Mouse (Mus musculus) heart, postnatal 0 days (tissue): ENCODE results near the gene Olfr156. TPM values are rescaled to one million over a fixed set of nuclear protein-coding genes. Genes with fewer than 3 reads are reported as not detected.
"Not testable (repeated sequence)": the region's sequence is repeated elsewhere in the genome, so short reads cannot be mapped to it uniquely, and the experiment has no call there.

Experiments used
- ATAC-seq: fragments of 200-750 bp; cut with Nextera tagmentation; 2 replicates; pipeline ENCODE4 v1.8.0; 2017; ENCODE audit warnings: low read depth, moderate number of reproducible peaks, moderate library complexity; ENCODE audit not compliant: insufficient read depth
- DNase-seq: peaks from one replicate; pipeline ENCODE4 v3.0.0-alpha.2; 2016; ENCODE audit warnings: low spot score
- H3K27ac ChIP-seq: fragments of 300-500 bp; sonication (generic); 2 replicates; pipeline ENCODE4 v1.5.1; 2014; ENCODE audit warnings: low read depth, mild to moderate bottlenecking
- H3K27me3 ChIP-seq: fragments of 300-500 bp; sonication (generic); 2 replicates; pipeline ENCODE4 v1.6.1; 2014; ENCODE audit warnings: low read length, mixed read lengths; ENCODE audit not compliant: control insufficient read depth, insufficient read depth
- H3K36me3 ChIP-seq: fragments of 300-500 bp; sonication (generic); replicated peaks from 2 replicates; pipeline ENCODE4 v1.6.1; 2014; ENCODE audit warnings: low read length, mixed read lengths; ENCODE audit not compliant: control insufficient read depth, insufficient read depth
- H3K4me1 ChIP-seq: fragments of 300-500 bp; sonication (generic); 2 replicates; pipeline ENCODE4 v1.6.1; 2014; ENCODE audit warnings: antibody characterized with exemption; ENCODE audit not compliant: control insufficient read depth, insufficient read depth
- H3K4me2 ChIP-seq: fragments of 300-500 bp; sonication (generic); 2 replicates; pipeline ENCODE4 v1.6.1; 2014; ENCODE audit warnings: low read depth, mild to moderate bottlenecking, low read length, moderate library complexity
- H3K4me3 ChIP-seq: fragments of 300-500 bp; sonication (generic); 2 replicates; pipeline ENCODE4 v1.5.1; 2014; ENCODE audit warnings: low read depth, low read length
- H3K9ac ChIP-seq: fragments of 300-500 bp; sonication (generic); replicated peaks from 2 replicates; pipeline ENCODE4 v1.6.1; 2014; ENCODE audit warnings: low read depth, low read length, mixed read lengths
- H3K9me3 ChIP-seq: fragments of 300-500 bp; sonication (generic); replicated peaks from 2 replicates; pipeline ENCODE4 v1.6.1; 2016; ENCODE audit warnings: low read length; ENCODE audit not compliant: control insufficient read depth
- CTCF ChIP-seq: IDR thresholded peaks from 2 replicates; pipeline ENCODE4 v1.5.1; 2016; ENCODE audit warnings: antibody characterized with exemption, control low read depth, low read depth
- EP300 ChIP-seq: IDR thresholded peaks from 2 replicates; pipeline ENCODE4 v1.6.1; 2016; ENCODE audit warnings: antibody characterized with exemption, low read depth
- WGBS: fragments of 180-500 bp; shearing (Covaris S2); extraction: QIAGEN DNeasy Blood & Tissue Kit; methylation state at CpG from one replicate; pipeline ENCODE4 v1.1.7; 2014; 5-methylcytosine and 5-hydroxymethylcytosine counted together
- polyA plus RNA-seq: library from polyadenylated mRNA; unstranded; fragments of >200 nt; fragmentation: Nextera tagmentation; extraction: Ambion mirVana; gene quantifications from 2 replicates; pipeline ENCODE4 v1.2.1, GENCODE M21; 2015
- total RNA-seq: library from RNA; depleted of rRNA; stranded (reverse); fragments of >200 nt; gene quantifications from 2 replicates; pipeline ENCODE4 v1.2.3, GENCODE M21; 2014; ENCODE audit warnings: low replicate concordance

Gene Olfr156
- total and polyA plus RNA-seq, 2 experiments from 2014 or later: not detected

- H3K9ac ChIP-seq: no peak overlapping the region
- no peak overlapping the region for H3K4me2 ChIP-seq
- no peak overlapping the region for H3K4me3 ChIP-seq
- H3K27ac ChIP-seq: no peak overlapping the region
- no peaks in the 10 kb centered on the region for H3K9me3 ChIP-seq
- TF ChIP-seq EP300 (no peak), CTCF (no peak)
- no peak for ATAC-seq
- H3K4me1 ChIP-seq: no peaks in the 10 kb centered on the region
- H3K27me3 ChIP-seq: no peaks in the 10 kb centered on the region
- H3K36me3 ChIP-seq: no peaks in the 10 kb centered on the region
- DNase-seq: no peak
- 60% methylated on average over 5 of the region's 5 CpGs for WGBS
Measured at GRCm38 (mm10) chr4:43832031-43832430, 8.3 kb upstream of the Olfr156 start.

- no peaks in the 10 kb centered on the region for H3K36me3 ChIP-seq
- 90% methylated on average over 4 of the region's 4 CpGs for WGBS
- no peak for ATAC-seq
Measured at GRCm38 (mm10) chr4:43828806-43829205, 5.1 kb upstream of the Olfr156 start.

DNA sequence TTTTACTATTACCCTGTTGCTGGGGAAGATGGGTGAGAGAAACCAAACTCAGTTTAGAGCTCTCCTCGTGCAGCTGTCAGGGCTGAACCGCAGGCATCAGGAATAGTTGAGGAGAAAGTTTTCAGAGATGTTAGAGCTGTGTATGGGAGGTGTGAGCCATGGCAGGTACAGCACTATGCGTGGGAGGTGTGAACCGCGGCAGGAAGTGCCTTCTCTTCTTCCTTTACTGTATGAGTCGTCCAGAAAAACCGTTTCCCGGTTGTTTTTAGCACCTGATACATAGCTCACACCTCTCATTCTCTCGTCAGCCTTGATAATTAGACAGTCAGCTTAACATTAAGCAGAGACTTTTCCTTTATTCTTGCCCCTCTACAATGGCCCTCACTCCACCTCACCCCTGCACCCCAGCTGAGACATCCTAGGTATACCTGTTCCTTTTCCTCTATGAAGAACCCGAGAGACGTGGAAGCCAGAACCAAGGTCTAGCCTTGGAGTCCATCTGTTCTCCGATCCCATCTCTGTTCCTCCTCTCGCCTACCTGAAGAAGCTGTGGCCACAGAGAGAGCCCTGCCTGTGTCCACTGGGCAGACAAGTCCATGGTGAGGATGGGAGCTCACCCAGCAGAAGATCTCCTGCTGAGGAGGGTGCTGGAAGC is 672 bp downstream of the Olfr156 start:
- Histone ChIP-seq H3K36me3 (no peaks in the 10 kb centered on the region), H3K4me3 (no peak overlapping the region), H3K27ac (no peak overlapping the region), H3K9me3 (no peaks in the 10 kb centered on the region), H3K9ac (no peak overlapping the region), H3K4me2 (no peak overlapping the region), H3K4me1 (no peaks in the 10 kb centered on the region), H3K27me3 (no peaks in the 10 kb centered on the region)
- ATAC-seq (no peak), DNase-seq (no peak)
- WGBS: 52% methylated on average over 13 of the region's 13 CpGs
- TF ChIP-seq EP300 (no peak), CTCF (no peak)

More at GRCm38 (mm10) chr4:43828806-43829205, 5.1 kb upstream of the Olfr156 start:
- H3K27me3 ChIP-seq: no peaks in the 10 kb centered on the region
- H3K9me3 ChIP-seq: no peaks in the 10 kb centered on the region
- H3K4me2 ChIP-seq: no peak overlapping the region
- TF ChIP-seq EP300: no peak
- no peak for TF ChIP-seq CTCF
- no peak overlapping the region for H3K9ac ChIP-seq
- H3K27ac ChIP-seq: no peak overlapping the region
- no peak overlapping the region for H3K4me3 ChIP-seq
- no peak for DNase-seq
- no peaks in the 10 kb centered on the region for H3K4me1 ChIP-seq

- no peak for DNase-seq
- Histone ChIP-seq H3K27ac (no peak overlapping the region), H3K4me3 (no peak overlapping the region), H3K4me2 (no peak overlapping the region), H3K9ac (no peak overlapping the region), H3K27me3 (no peaks in the 10 kb centered on the region), H3K36me3 (no peaks in the 10 kb centered on the region), H3K9me3 (0 out of 2 replicates have a peak, but pooled peaks cover 6% of the 10 kb centered on the region), H3K4me1 (no peaks in the 10 kb centered on the region)
- WGBS: 62% methylated on average over 7 of the region's 7 CpGs
- no peak for TF ChIP-seq EP300
- no peak for TF ChIP-seq CTCF
- no peak for ATAC-seq
Measured at GRCm38 (mm10) chr4:43798936-43799335, 24.8 kb downstream of the Olfr156 start.

GRCm38 (mm10) chr4:43795844-43796243 is 27.9 kb downstream of the Olfr156 start:
- not testable (repeated sequence) for H3K9ac ChIP-seq, H3K27ac ChIP-seq, H3K9me3 ChIP-seq, DNase-seq, H3K4me1 ChIP-seq, H3K27me3 ChIP-seq, ATAC-seq, H3K4me3 ChIP-seq, H3K36me3 ChIP-seq, H3K4me2 ChIP-seq
- 77% methylated on average over 5 of the region's 5 CpGs for WGBS

GRCm38 (mm10) chr4:43795296-43795695 is 28.4 kb downstream of the Olfr156 start:
- no peak overlapping the region for H3K27ac ChIP-seq
- TF ChIP-seq EP300 (no peak), CTCF (no peak)
- H3K4me2 ChIP-seq: no peak overlapping the region
- ATAC-seq (no peak), DNase-seq (no peak)
- no peaks in the 10 kb centered on the region for H3K27me3 ChIP-seq
- H3K36me3 ChIP-seq: no peaks in the 10 kb centered on the region
- no peaks in the 10 kb centered on the region for H3K9me3 ChIP-seq
- 65% methylated on average over 6 of the region's 6 CpGs for WGBS
- H3K4me1 ChIP-seq: no peaks in the 10 kb centered on the region
- H3K4me3 ChIP-seq: no peak overlapping the region
- H3K9ac ChIP-seq: no peak overlapping the region
